Mouse (Mus musculus): ENCODE measurements around the gene Neurl2. TPM values are rescaled to one million over a fixed set of nuclear protein-coding genes. Genes with fewer than 3 reads are reported as not detected.

Gene Neurl2
- polyA plus RNA-seq, 1 experiment from 2014 or later: 9.0 TPM

Other genes with a start within 250 kb of the Neurl2 start
- 0.80 TPM in 1 of 2 replicates, not detected in the other for gene Wfdc6a, start 248.0 kb downstream of the Neurl2 start, polyA plus RNA-seq (2015; fragmentation: Nextera tagmentation; extraction: Ambion mirVana)
- gene Eppin, start 239.9 kb downstream of the Neurl2 start, polyA plus RNA-seq (2015; fragmentation: Nextera tagmentation; extraction: Ambion mirVana): not detected in 2 replicates
- not detected in 2 replicates for gene Wfdc6b, start 219.9 kb downstream of the Neurl2 start, polyA plus RNA-seq (2015; fragmentation: Nextera tagmentation; extraction: Ambion mirVana)
- not detected in 2 replicates for gene Wfdc8, start 219.8 kb downstream of the Neurl2 start, polyA plus RNA-seq (2015; fragmentation: Nextera tagmentation; extraction: Ambion mirVana)
- gene Wfdc16, start 194.7 kb downstream of the Neurl2 start, polyA plus RNA-seq (2015; fragmentation: Nextera tagmentation; extraction: Ambion mirVana): not detected in 2 replicates
- 0.89 TPM in 1 of 2 replicates, not detected in the other for gene Wfdc10, start 177.4 kb downstream of the Neurl2 start, polyA plus RNA-seq (2015; fragmentation: Nextera tagmentation; extraction: Ambion mirVana)
- gene Wfdc9, start 176.9 kb downstream of the Neurl2 start, polyA plus RNA-seq (2015; fragmentation: Nextera tagmentation; extraction: Ambion mirVana): not detected in 2 replicates
- gene Wfdc11, start 159.4 kb downstream of the Neurl2 start, polyA plus RNA-seq (2015; fragmentation: Nextera tagmentation; extraction: Ambion mirVana): not detected in 2 replicates
- gene Wfdc13, start 148.3 kb downstream of the Neurl2 start, polyA plus RNA-seq (2015; fragmentation: Nextera tagmentation; extraction: Ambion mirVana): not detected in 2 replicates
- gene Spint4, start 135.0 kb downstream of the Neurl2 start, polyA plus RNA-seq (2015; fragmentation: Nextera tagmentation; extraction: Ambion mirVana): not detected in 2 replicates
- gene Spint5, start 118.2 kb downstream of the Neurl2 start, polyA plus RNA-seq (2015; fragmentation: Nextera tagmentation; extraction: Ambion mirVana): not detected in 2 replicates
- gene Wfdc3, start 87.5 kb downstream of the Neurl2 start, polyA plus RNA-seq (2015; fragmentation: Nextera tagmentation; extraction: Ambion mirVana): 0.58 and 0.93 TPM in 2 replicates
- 79.6 and 83.1 TPM in 2 replicates for gene Dnttip1, start 87.5 kb downstream of the Neurl2 start, polyA plus RNA-seq (2015; fragmentation: Nextera tagmentation; extraction: Ambion mirVana)
- gene Ube2c, start 63.6 kb downstream of the Neurl2 start, polyA plus RNA-seq (2015; fragmentation: Nextera tagmentation; extraction: Ambion mirVana): 410 and 448 TPM in 2 replicates
- 16.7 and 17.2 TPM in 2 replicates for gene Tnnc2, start 53.5 kb downstream of the Neurl2 start, polyA plus RNA-seq (2015; fragmentation: Nextera tagmentation; extraction: Ambion mirVana)
- gene Snx21, start 47.6 kb downstream of the Neurl2 start, polyA plus RNA-seq (2015; fragmentation: Nextera tagmentation; extraction: Ambion mirVana): 23.4 and 25.0 TPM in 2 replicates
- 18.4 and 19.5 TPM in 2 replicates for gene Acot8, start 28.6 kb downstream of the Neurl2 start, polyA plus RNA-seq (2015; fragmentation: Nextera tagmentation; extraction: Ambion mirVana)
- gene Zswim3, start 28.4 kb downstream of the Neurl2 start, polyA plus RNA-seq (2015; fragmentation: Nextera tagmentation; extraction: Ambion mirVana): 7.0 and 7.9 TPM in 2 replicates
- gene Zswim1, start 10.8 kb downstream of the Neurl2 start, polyA plus RNA-seq (2015; fragmentation: Nextera tagmentation; extraction: Ambion mirVana): 17.7 and 20.3 TPM in 2 replicates
- not detected in 2 replicates for gene Spata25, start 4.9 kb downstream of the Neurl2 start, polyA plus RNA-seq (2015; fragmentation: Nextera tagmentation; extraction: Ambion mirVana)
- gene Ctsa, start 583 bp downstream of the Neurl2 start, polyA plus RNA-seq (2015; fragmentation: Nextera tagmentation; extraction: Ambion mirVana): 129 and 139 TPM in 2 replicates
- gene Pltp, start 24.3 kb upstream of the Neurl2 start, polyA plus RNA-seq (2015; fragmentation: Nextera tagmentation; extraction: Ambion mirVana): 67.4 and 69.8 TPM in 2 replicates
- 78.4 and 78.8 TPM in 2 replicates for gene Pcif1, start 45.8 kb upstream of the Neurl2 start, polyA plus RNA-seq (2015; fragmentation: Nextera tagmentation; extraction: Ambion mirVana)
- 15.5 and 16.1 TPM in 2 replicates for gene Zfp335, start 78.3 kb upstream of the Neurl2 start, polyA plus RNA-seq (2015; fragmentation: Nextera tagmentation; extraction: Ambion mirVana)
- 16.6 and 23.8 TPM in 2 replicates for gene Mmp9, start 107.3 kb upstream of the Neurl2 start, polyA plus RNA-seq (2015; fragmentation: Nextera tagmentation; extraction: Ambion mirVana)
- gene Slc12a5, start 127.3 kb upstream of the Neurl2 start, polyA plus RNA-seq (2015; fragmentation: Nextera tagmentation; extraction: Ambion mirVana): 1.0 and 2.9 TPM in 2 replicates
- gene Ncoa5, start 201.4 kb upstream of the Neurl2 start, polyA plus RNA-seq (2015; fragmentation: Nextera tagmentation; extraction: Ambion mirVana): 94.8 and 95.8 TPM in 2 replicates
- gene Cd40, start 222.2 kb upstream of the Neurl2 start, polyA plus RNA-seq (2015; fragmentation: Nextera tagmentation; extraction: Ambion mirVana): 4.9 and 6.3 TPM in 2 replicates

All from embryonic facial prominence, embryonic 13.5 days (tissue).